Mouse (Mus musculus) cerebellum, postnatal 10 days (tissue): ENCODE data around the gene Srprb.

Experiments
- DNase-seq, 2 experiments: peaks; one replicate each; pipeline ENCODE4 v3.0.0; 2021; ENCODE audit warnings: mixed read lengths in 2 of 2

The Srprb gene

GRCm38 (mm10) chr9:103201561-103202260, at the start of gene Srprb:
Srprb (minus strand) TSS chr9:103202137.
- DNase-seq, result peak; percentile 97 to 98

- DNase-seq, result no peak
These were observed 46.7 kb upstream of the Srprb start for GRCm38 (mm10) chr9:103248618-103249017.

- no peak for DNase-seq
These were observed 44.7 kb upstream of the Srprb start for GRCm38 (mm10) chr9:103246526-103247168.

GRCm38 (mm10) chr9:103243640-103244039, 41.7 kb upstream of the Srprb start:
- no peak for DNase-seq

- no peak for DNase-seq
These were observed 39.3 kb upstream of the Srprb start for GRCm38 (mm10) chr9:103241206-103241605.

GRCm38 (mm10) chr9:103239471-103239870, 37.5 kb upstream of the Srprb start:
- DNase-seq, result no peak

GRCm38 (mm10) chr9:103234565-103235165, 32.7 kb upstream of the Srprb start:
- no peak for DNase-seq

GRCm38 (mm10) chr9:103234059-103234458, 32.1 kb upstream of the Srprb start:
- DNase-seq, result no peak

GRCm38 (mm10) chr9:103233006-103233395, 31.1 kb upstream of the Srprb start:
- no peak for DNase-seq

- DNase-seq, result no peak
These were observed 30.5 kb upstream of the Srprb start for GRCm38 (mm10) chr9:103232232-103233005.

GRCm38 (mm10) chr9:103230151-103230951, 28.4 kb upstream of the Srprb start, which contains the start of the genes Gm20425 and Trf:
Gm20425 (minus strand) TSS chr9:103230307.
Trf (minus strand) TSS chr9:103230444.
- peak; percentile 59 to 64 for DNase-seq

GRCm38 (mm10) chr9:103229037-103229867, 27.3 kb upstream of the Srprb start:
- DNase-seq, result no peak

GRCm38 (mm10) chr9:103228370-103229003, 26.6 kb upstream of the Srprb start:
- DNase-seq, result no peak

GRCm38 (mm10) chr9:103227760-103228159, 25.8 kb upstream of the Srprb start:
- DNase-seq, result no peak

- DNase-seq, result peak; percentile 50 to 55
These were observed 24.9 kb upstream of the Srprb start for GRCm38 (mm10) chr9:103226806-103227205.

GRCm38 (mm10) chr9:103225464-103225863, 23.5 kb upstream of the Srprb start:
- DNase-seq, result peak; percentile 43 to 57

- no peak for DNase-seq
These were observed 22.8 kb upstream of the Srprb start for GRCm38 (mm10) chr9:103224721-103225120.

GRCm38 (mm10) chr9:103214281-103214680, 12.3 kb upstream of the Srprb start:
- no peak for DNase-seq

- no peak for DNase-seq
These were observed 11.7 kb upstream of the Srprb start for GRCm38 (mm10) chr9:103213631-103214030.

GRCm38 (mm10) chr9:103212654-103213420, 10.9 kb upstream of the Srprb start:
- no peak for DNase-seq
